Mouse (Mus musculus) cerebellum, adult 2 months (tissue): ENCODE measurements around the gene Lrrc7. TPM values are rescaled to one million over a fixed set of nuclear protein-coding genes. Genes with fewer than 3 reads are reported as not detected.

Experiments
- DNase-seq, 2 experiments: peaks; one replicate each; pipeline ENCODE4 v3.0.0; 2021
- H3K27ac ChIP-seq: fragments of 200-500 bp; 2 replicates; pipeline ENCODE4 v1.5.1; 2012; ENCODE audit warnings: low read length, control low read depth, inconsistent platforms; ENCODE audit not compliant: insufficient read depth
- H3K27me3 ChIP-seq: fragments of 200-500 bp; 2 replicates; pipeline ENCODE4 v1.6.1; 2012; ENCODE audit warnings: inconsistent platforms, mild to moderate bottlenecking, low read length, moderate library complexity; ENCODE audit not compliant: control insufficient read depth, insufficient read depth
- H3K4me1 ChIP-seq: fragments of 200-500 bp; 2 replicates; pipeline ENCODE4 v1.6.1; 2011; ENCODE audit warnings: low read length; ENCODE audit not compliant: control insufficient read depth, insufficient read depth
- H3K4me3 ChIP-seq: fragments of 200-500 bp; replicated peaks from 2 replicates; pipeline ENCODE3; 2011; ENCODE audit warnings: mild to moderate bottlenecking, low read depth, low read length, control low read depth; ENCODE audit not compliant: insufficient read depth
- CTCF ChIP-seq: fragments of 200-500 bp; IDR thresholded peaks from 2 replicates; pipeline ENCODE4 v1.5.1; 2011; ENCODE audit warnings: low read depth, mild to moderate bottlenecking, control low read depth, low read length, moderate library complexity, borderline replicate concordance; ENCODE audit not compliant: insufficient read depth
- POLR2A ChIP-seq: fragments of 200-500 bp; IDR thresholded peaks from 2 replicates; pipeline ENCODE4 v1.6.1; 2011; ENCODE audit warnings: low read length, control low read depth, borderline replicate concordance; ENCODE audit not compliant: insufficient read depth
- WGBS: fragments of 180-500 bp; shearing (Covaris S2); methylation state at CpG from one replicate; pipeline ENCODE4 v1.1.7; 2018; 5-methylcytosine and 5-hydroxymethylcytosine counted together
- polyA plus RNA-seq: library from polyadenylated mRNA; depleted of rRNA; stranded (reverse); fragments of >200 nt; gene quantifications from 2 replicates; pipeline ENCODE4 v1.2.3, GENCODE M21; 2012

Lrrc7 gene
- polyA plus RNA-seq, 1 experiment = 2.0 TPM

GRCm38 (mm10) chr3:158362091-158362490, 199.9 kb downstream of the Lrrc7 start:
- TF ChIP-seq POLR2A (no peak), CTCF (no peak)
- no peak overlapping the region for H3K4me3 ChIP-seq
- DNase-seq = peak in 1 of 2 experiments; percentile 3
- WGBS = 88% methylated on average over 2 of the region's 2 CpGs
- no peaks in the 10 kb centered on the region for H3K4me1 ChIP-seq
- no peaks in the 10 kb centered on the region for H3K27me3 ChIP-seq
- no peak overlapping the region for H3K27ac ChIP-seq

- no peaks in the 10 kb centered on the region for H3K27me3 ChIP-seq
- 86% methylated on average over 1 of the region's 1 CpGs for WGBS
- no peak for DNase-seq
- H3K27ac ChIP-seq = no peak overlapping the region
- no peak overlapping the region for H3K4me3 ChIP-seq
- TF ChIP-seq CTCF (no peak), POLR2A (no peak)
- H3K4me1 ChIP-seq = no peaks in the 10 kb centered on the region
Observed at GRCm38 (mm10) chr3:158356706-158357105, 205.3 kb downstream of the Lrrc7 start.

- no peak for TF ChIP-seq POLR2A
- TF ChIP-seq CTCF = no peak
- WGBS = 91% methylated on average over 4 of the region's 4 CpGs
- H3K27ac ChIP-seq = no peak overlapping the region
Observed at GRCm38 (mm10) chr3:158356194-158356593, 205.8 kb downstream of the Lrrc7 start.

GRCm38 (mm10) chr3:158340808-158341207, 221.2 kb downstream of the Lrrc7 start:
- H3K4me1 ChIP-seq = no peaks in the 10 kb centered on the region
- H3K27me3 ChIP-seq = no peaks in the 10 kb centered on the region
- no peak for DNase-seq
- no peak overlapping the region for H3K27ac ChIP-seq
- no peak overlapping the region for H3K4me3 ChIP-seq
- no peak for TF ChIP-seq POLR2A
- TF ChIP-seq CTCF = no peak

More at GRCm38 (mm10) chr3:158356194-158356593, 205.8 kb downstream of the Lrrc7 start:
- Histone ChIP-seq H3K4me1 (no peaks in the 10 kb centered on the region), H3K27me3 (no peaks in the 10 kb centered on the region), H3K4me3 (no peak overlapping the region)
- DNase-seq = no peak

- no peak overlapping the region for H3K4me3 ChIP-seq
- no peaks in the 10 kb centered on the region for H3K4me1 ChIP-seq
- H3K27me3 ChIP-seq = no peaks in the 10 kb centered on the region
- no peak overlapping the region for H3K27ac ChIP-seq
- DNase-seq = no peak
- TF ChIP-seq POLR2A = no peak
- no peak for TF ChIP-seq CTCF
Observed at GRCm38 (mm10) chr3:158330085-158330484, 231.9 kb downstream of the Lrrc7 start.

- peaks cover 3% of the 10 kb centered on the region; the same call in 1 of the 2 replicates for H3K4me1 ChIP-seq
- 73% methylated on average over 2 of the region's 2 CpGs for WGBS
- no peak overlapping the region for H3K4me3 ChIP-seq
- DNase-seq = no peak
- TF ChIP-seq CTCF (no peak), POLR2A (no peak)
- H3K27me3 ChIP-seq = no peaks in the 10 kb centered on the region
- H3K27ac ChIP-seq = no peak overlapping the region
Observed at GRCm38 (mm10) chr3:158310391-158310790, 251.6 kb downstream of the Lrrc7 start.

- no peak for DNase-seq
- Histone ChIP-seq H3K27me3 (no peaks in the 10 kb centered on the region), H3K4me3 (no peak overlapping the region), H3K4me1 (no peaks in the 10 kb centered on the region), H3K27ac (no peak overlapping the region)
- TF ChIP-seq POLR2A (no peak), CTCF (no peak)
Observed at GRCm38 (mm10) chr3:158307415-158307814, 254.6 kb downstream of the Lrrc7 start.

GRCm38 (mm10) chr3:158298732-158299131, 263.3 kb downstream of the Lrrc7 start:
- no peak overlapping the region for H3K27ac ChIP-seq
- no peak overlapping the region for H3K4me3 ChIP-seq
- no peaks in the 10 kb centered on the region for H3K27me3 ChIP-seq
- no peaks in the 10 kb centered on the region for H3K4me1 ChIP-seq
- DNase-seq = no peak
- TF ChIP-seq CTCF (no peak), POLR2A (no peak)
- 64% methylated on average over 3 of the region's 3 CpGs for WGBS
